Comparison of ENCODE assay signal across 1 mouse cellular context in the genomic region with DNA sequence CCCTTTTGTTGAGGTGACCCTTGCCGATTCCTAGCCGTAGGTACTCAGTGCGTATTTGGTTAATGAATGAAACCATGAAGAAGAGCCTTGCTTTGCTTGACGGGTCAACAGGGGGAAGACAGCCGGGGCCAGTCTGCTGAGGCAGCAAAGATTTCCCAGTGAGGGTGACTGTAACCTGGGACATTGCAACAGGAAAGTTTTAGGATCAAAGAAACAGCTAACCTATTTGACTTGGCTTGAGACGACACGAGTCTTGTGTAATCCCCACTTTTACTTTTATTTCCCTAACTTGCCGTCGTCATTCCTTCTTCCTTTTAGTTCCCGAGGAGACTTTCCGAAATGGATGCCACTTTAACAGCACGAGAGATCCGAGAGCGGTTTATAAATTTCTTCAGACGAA.
TF ChIP-seq lines count a peak whose summit lies in the region.

No protein-coding gene starts in this region.

TF ChIP-seq in myocyte, 11 proteins besides CTCF, POLR2A, EP300 and RAD21:
- no peak for TF ChIP-seq POLR2AphosphoS2 (IDR thresholded peaks at IDR 0.05; ENCODE audit: insufficient read length, low read depth)
- TF ChIP-seq TCF12 (IDR thresholded peaks at IDR 0.05; ENCODE audit: insufficient read depth, poor library complexity, severe bottlenecking), result no peak
- TF ChIP-seq MAX (IDR thresholded peaks at IDR 0.05; ENCODE audit: low read depth), result no peak
- TF ChIP-seq E2F4 (IDR thresholded peaks at IDR 0.05; ENCODE audit: insufficient read depth), result no peak
- TF ChIP-seq MYOG (IDR thresholded peaks at IDR 0.05; ENCODE audit: control insufficient read depth in 1 of 3, insufficient read depth in 1 of 3, insufficient read length in 2 of 3, low read depth in 2 of 3), result no peak
- TF ChIP-seq SRF (IDR thresholded peaks at IDR 0.05; ENCODE audit: control insufficient read depth, insufficient read length, low read depth), result no peak
- TF ChIP-seq REST (IDR thresholded peaks at IDR 0.05; ENCODE audit: insufficient read depth, insufficient read length), result no peak
- no peak for TF ChIP-seq TCF3 (IDR thresholded peaks at IDR 0.05; ENCODE audit: insufficient read length, low read depth)
- no peak for TF ChIP-seq MYOD1 (IDR thresholded peaks at IDR 0.05; ENCODE audit: control insufficient read depth in 1 of 3, insufficient read length in 2 of 3, low read depth in 2 of 3)
